Mouse (Mus musculus) right cerebral cortex, postnatal 36 days (tissue): ENCODE data around the gene Cypt1.

ENCODE experiments used
- DNase-seq, 2 experiments: peaks; one replicate each; pipeline ENCODE4 v3.0.0; 2022; ENCODE audit warnings: low spot score in 2 of 2, mixed read lengths in 1 of 2

Gene Cypt1

GRCm38 (mm10) chrX:16522569-16522968, at the start of gene Cypt1:
Gene Cypt1 (plus strand): TSS chrX:16522869.
- DNase-seq: no peak

- DNase-seq: no peak
Measured at GRCm38 (mm10) chrX:16546806-16547205, 24.1 kb downstream of the Cypt1 start.

DNA sequence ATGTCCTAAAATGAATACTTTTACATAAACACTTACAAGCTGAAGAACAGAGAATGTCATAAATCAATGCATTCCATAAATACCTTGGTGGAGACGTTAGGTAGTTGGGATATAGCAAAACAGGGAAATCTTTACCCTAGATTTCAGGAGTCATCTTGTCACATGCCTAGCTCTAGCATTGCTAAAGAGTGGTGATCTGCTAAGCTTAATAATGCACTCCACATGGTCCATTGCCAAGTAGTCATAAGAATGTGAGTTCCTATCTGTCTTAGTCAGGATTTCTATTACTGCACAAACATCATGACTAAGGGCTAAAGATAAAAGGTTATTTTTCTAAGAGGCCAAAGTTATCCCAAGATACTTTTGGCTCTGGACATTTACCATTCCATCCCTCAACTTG, 34.4 kb downstream of the Cypt1 start:
- no peak for DNase-seq

DNA sequence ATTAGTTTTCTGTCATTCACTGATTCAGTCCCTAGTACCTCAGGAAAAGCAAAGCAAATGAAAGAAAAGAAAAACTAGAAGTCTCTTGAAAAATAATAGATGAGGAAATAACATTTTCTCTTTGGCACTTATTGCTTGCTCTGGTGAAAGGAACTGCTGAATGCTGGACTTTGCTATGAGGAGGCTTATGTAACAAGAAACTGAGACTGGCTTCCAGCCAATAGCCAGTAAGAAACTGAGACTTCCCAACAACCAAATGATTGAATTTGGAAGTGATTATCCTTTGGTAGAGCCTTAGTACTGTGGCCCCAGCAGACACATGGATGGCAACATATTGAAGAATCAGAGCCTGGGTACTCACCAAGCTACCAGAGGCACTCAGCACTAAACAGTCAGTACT, 35.8 kb downstream of the Cypt1 start:
- DNase-seq: no peak
